In the genomic region with DNA sequence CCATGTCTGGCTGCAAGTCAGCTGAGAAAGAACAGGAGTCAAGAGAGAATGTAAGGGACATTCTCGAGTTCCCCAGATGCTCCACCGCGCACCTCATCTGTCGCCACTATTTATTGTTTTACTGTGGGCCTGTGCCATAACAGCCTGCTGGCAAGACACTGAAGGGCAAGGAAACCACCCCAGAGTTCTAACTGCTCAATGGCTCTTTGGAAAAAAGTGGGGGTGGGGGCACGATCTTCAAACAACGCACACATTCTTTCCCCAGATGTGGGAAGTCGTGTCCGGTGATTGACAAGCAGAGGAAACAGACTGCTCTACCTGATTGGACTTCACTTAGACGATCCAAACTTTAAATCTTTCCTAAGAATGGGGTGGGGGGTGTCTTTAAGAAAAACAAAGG, we compare ENCODE assay signal across 10 mouse cellular contexts. TPM values are rescaled to one million over a fixed set of nuclear protein-coding genes. Genes with fewer than 3 reads are reported as not detected.
A peak's percentile ranks its signal among the peaks of the same experiment; 100 is the strongest.
DNase-seq lines count a peak whose midpoint lies in the region; ATAC-seq lines count a peak whose summit lies in the region.
"Had no signal": no experiment of that assay in that cellular context is flagged by ENCODE, and none has a peak within 500 bp of the region (broad histone marks: within the 10 kb centered on the region; RNA-seq: fewer than 3 reads in every experiment).

No protein-coding gene starts in this region.

- H3K4me1 ChIP-seq in embryonic facial prominence, embryonic 11.5 days (ENCODE audit: control insufficient read depth, insufficient read depth, low read length), result peaks cover 5% of the 10 kb centered on the region
- peaks cover 53% of the 10 kb centered on the region for H3K4me1 ChIP-seq in hindbrain, embryonic 14.5 days (replicated peaks; ENCODE audit: control insufficient read depth, insufficient read depth, low read length)
- peaks cover 70% of the 10 kb centered on the region for H3K4me1 ChIP-seq in midbrain, embryonic 13.5 days (replicated peaks)

- WGBS in embryonic facial prominence, embryonic 11.5 days, result 5% methylated on average over 9 of the region's 9 CpGs
- WGBS in hindbrain, embryonic 14.5 days, result 10% methylated on average over 9 of the region's 9 CpGs
- WGBS in midbrain, embryonic 13.5 days, result 22% methylated on average over 9 of the region's 9 CpGs

- H3K27ac ChIP-seq in embryonic facial prominence, embryonic 11.5 days (replicated peaks; ENCODE audit: low read depth, low read length), result 0 out of 2 replicates have a peak overlapping the region, but pooled peaks have one; percentile 14
- H3K27ac ChIP-seq in hindbrain, embryonic 14.5 days, result peak overlapping the region; percentile 86
- peak overlapping the region; percentile 79; the same call in 1 of the 2 replicates for H3K27ac ChIP-seq in midbrain, embryonic 13.5 days

- no peaks in the 10 kb centered on the region for H3K27me3 ChIP-seq in embryonic facial prominence, embryonic 11.5 days (ENCODE audit: control insufficient read depth, insufficient read depth, low read length)
- H3K27me3 ChIP-seq in hindbrain, embryonic 14.5 days (ENCODE audit: control insufficient read depth, insufficient read depth, low read length), result no peaks in the 10 kb centered on the region
- H3K27me3 ChIP-seq in midbrain, embryonic 13.5 days, result peaks cover 39% of the 10 kb centered on the region

- no peaks in the 10 kb centered on the region for H3K36me3 ChIP-seq in embryonic facial prominence, embryonic 11.5 days (replicated peaks; ENCODE audit: control insufficient read depth, insufficient read depth, low read depth, low read length)
- H3K36me3 ChIP-seq in hindbrain, embryonic 14.5 days (replicated peaks; ENCODE audit: control insufficient read depth, insufficient read depth), result no peaks in the 10 kb centered on the region
- no peaks in the 10 kb centered on the region for H3K36me3 ChIP-seq in midbrain, embryonic 13.5 days

- no peak overlapping the region for H3K4me2 ChIP-seq in embryonic facial prominence, embryonic 11.5 days (ENCODE audit: low read depth, low read length)
- peak overlapping the region; percentile 49 for H3K4me2 ChIP-seq in hindbrain, embryonic 14.5 days (replicated peaks)
- no peak overlapping the region for H3K4me2 ChIP-seq in midbrain, embryonic 13.5 days (replicated peaks)

- H3K9ac ChIP-seq in embryonic facial prominence, embryonic 11.5 days (replicated peaks; ENCODE audit: low read length), result no peak overlapping the region
- peak overlapping the region; percentile 57; the same call in 1 of the 2 replicates for H3K9ac ChIP-seq in hindbrain, embryonic 14.5 days
- H3K9ac ChIP-seq in midbrain, embryonic 13.5 days (replicated peaks), result no peak overlapping the region

- no peak for ATAC-seq in embryonic facial prominence, embryonic 11.5 days (replicated peaks; ENCODE audit: insufficient number of reproducible peaks, low FRiP score, low TSS enrichment, low read depth)
- no peak for ATAC-seq in hindbrain, embryonic 14.5 days (ENCODE audit: low FRiP score)
- no peak for ATAC-seq in midbrain, embryonic 13.5 days

- no peak overlapping the region for H3K4me3 ChIP-seq in embryonic facial prominence, embryonic 11.5 days (ENCODE audit: low read depth, low read length)
- H3K4me3 ChIP-seq in hindbrain, embryonic 14.5 days (replicated peaks; ENCODE audit: low read length), result peak overlapping the region; percentile 22
- H3K4me3 ChIP-seq in midbrain, embryonic 13.5 days (replicated peaks), result 0 out of 2 replicates have a peak overlapping the region, but pooled peaks have one; percentile 14

- intact Hi-C loops in heart, postnatal 25 days (cut with DNase I), result no loop called here

- H3K9me3 ChIP-seq in embryonic facial prominence, embryonic 11.5 days (replicated peaks; ENCODE audit: control insufficient read depth, low read length), result no peaks in the 10 kb centered on the region
- H3K9me3 ChIP-seq in hindbrain, embryonic 14.5 days (ENCODE audit: control insufficient read depth, low read length), result no peaks in the 10 kb centered on the region
- H3K9me3 ChIP-seq in midbrain, embryonic 13.5 days, result no peaks in the 10 kb centered on the region

- peak; percentile 97 for DNase-seq in heart, adult 11 months
- DNase-seq in heart, postnatal 25 days (ENCODE audit: low spot score), result no peak
- peak; percentile 70 for DNase-seq in embryonic facial prominence, embryonic 11.5 days (ENCODE audit: low spot score)
- DNase-seq in hindbrain, embryonic 14.5 days (ENCODE audit: low spot score), result no peak
- no peak for DNase-seq in adrenal gland, postnatal 36 days
- DNase-seq in adrenal gland, adult (ENCODE audit: inconsistent age in 2 of 2, low spot score in 1 of 2), result no peak
- DNase-seq in cerebellum, postnatal 4 days (ENCODE audit: low spot score in 2 of 2), result no peak

RNA-seq across cellular contexts. Expression of gene Sparcl1, which starts 1.5 kb away (rescaled TPM):
- 100 to 1,000 TPM; 191 to 258 TPM for total RNA-seq in heart, postnatal 25 days (2021)
- polyA plus RNA-seq in embryonic facial prominence, embryonic 11.5 days (2014; fragmentation: Nextera tagmentation; extraction: Ambion mirVana), result 45.8 and 48.8 TPM in 2 replicates
- polyA plus RNA-seq in hindbrain, embryonic 14.5 days (2014; fragmentation: Nextera tagmentation; extraction: Ambion mirVana), result 286 and 356 TPM in 2 replicates
- polyA plus RNA-seq in midbrain, embryonic 13.5 days (2015; fragmentation: Nextera tagmentation; extraction: Ambion mirVana), result 72.8 and 84.5 TPM in 2 replicates
- total RNA-seq in adrenal gland, postnatal 36 days (2021), result 10 to 100 TPM; 24.9 to 34.7 TPM
- polyA plus RNA-seq: C2C12 had no signal

RNA-seq across cellular contexts. Expression of gene Gm17660, which starts 34.6 kb away (rescaled TPM):
- total RNA-seq in heart, postnatal 25 days (2021), result not detected
- not detected in 2 replicates for polyA plus RNA-seq in embryonic facial prominence, embryonic 11.5 days (2014; fragmentation: Nextera tagmentation; extraction: Ambion mirVana)
- polyA plus RNA-seq in hindbrain, embryonic 14.5 days (2014; fragmentation: Nextera tagmentation; extraction: Ambion mirVana), result not detected in 2 replicates
- not detected in 2 replicates for polyA plus RNA-seq in midbrain, embryonic 13.5 days (2015; fragmentation: Nextera tagmentation; extraction: Ambion mirVana)
- total RNA-seq in adrenal gland, postnatal 36 days (2021), result not detected
- polyA plus RNA-seq: C2C12; liver, embryonic 16.5 days had no signal

RNA-seq across cellular contexts. Expression of gene Dspp, which starts 58.5 kb away (rescaled TPM):
- total RNA-seq in heart, postnatal 25 days (2021), result not detected
- polyA plus RNA-seq in embryonic facial prominence, embryonic 11.5 days (2014; fragmentation: Nextera tagmentation; extraction: Ambion mirVana), result not detected in 2 replicates
- polyA plus RNA-seq in hindbrain, embryonic 14.5 days (2014; fragmentation: Nextera tagmentation; extraction: Ambion mirVana), result not detected in 2 replicates
- polyA plus RNA-seq in midbrain, embryonic 13.5 days (2015; fragmentation: Nextera tagmentation; extraction: Ambion mirVana), result not detected in 2 replicates
- not detected for total RNA-seq in adrenal gland, postnatal 36 days (2021)
- polyA plus RNA-seq: C2C12; liver, embryonic 16.5 days had no signal

Comparison
In these comparisons a context has a peak if more than half of its experiments do, and no peak if none do; other contexts are left out.
1. DNase-seq: peak in heart, adult 11 months (single experiment) and embryonic facial prominence, embryonic 11.5 days (single experiment); none in heart, postnatal 25 days (single experiment), hindbrain, embryonic 14.5 days (single experiment), adrenal gland, postnatal 36 days (0 of 2), adrenal gland, adult (0 of 2) and cerebellum, postnatal 4 days (0 of 2).
2. H3K27ac ChIP-seq: peak in every context shown above with its lines; median percentile 86 in hindbrain, embryonic 14.5 days; 79 in midbrain, embryonic 13.5 days; 14 in embryonic facial prominence, embryonic 11.5 days.